Mouse (Mus musculus) embryo, embryonic 10.5 days (tissue): ENCODE data around the gene Gfm1.

ENCODE experiments used
- DNase-seq: peaks from one replicate; pipeline ENCODE4 v3.0.0-alpha.2; 2015; ENCODE audit warnings: low spot score

Gfm1 gene

DNA sequence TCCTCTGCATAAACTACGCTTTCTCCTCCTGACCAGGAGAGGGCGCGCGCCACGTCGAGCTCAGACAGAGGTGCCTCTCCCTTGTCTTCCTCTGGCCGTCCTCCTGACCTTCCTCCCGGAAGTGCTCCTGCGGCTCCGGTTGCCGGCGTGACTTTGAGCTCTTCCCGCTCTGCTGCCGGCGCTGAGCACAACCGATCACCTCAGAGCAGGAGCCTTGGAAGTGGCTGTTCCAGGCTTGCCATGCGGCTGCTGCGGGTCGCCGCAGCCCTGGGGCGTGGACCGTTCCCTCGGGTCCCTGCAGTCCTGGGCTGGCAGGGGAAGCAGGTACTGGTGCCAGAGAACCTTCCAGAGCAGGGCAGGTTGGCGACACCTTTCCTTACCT lies at the start of gene Gfm1:
Gene Gfm1, plus strand, starts transcription at position 98 of the 382 bp plus-strand sequence.
- peak; percentile 90 for DNase-seq

DNA sequence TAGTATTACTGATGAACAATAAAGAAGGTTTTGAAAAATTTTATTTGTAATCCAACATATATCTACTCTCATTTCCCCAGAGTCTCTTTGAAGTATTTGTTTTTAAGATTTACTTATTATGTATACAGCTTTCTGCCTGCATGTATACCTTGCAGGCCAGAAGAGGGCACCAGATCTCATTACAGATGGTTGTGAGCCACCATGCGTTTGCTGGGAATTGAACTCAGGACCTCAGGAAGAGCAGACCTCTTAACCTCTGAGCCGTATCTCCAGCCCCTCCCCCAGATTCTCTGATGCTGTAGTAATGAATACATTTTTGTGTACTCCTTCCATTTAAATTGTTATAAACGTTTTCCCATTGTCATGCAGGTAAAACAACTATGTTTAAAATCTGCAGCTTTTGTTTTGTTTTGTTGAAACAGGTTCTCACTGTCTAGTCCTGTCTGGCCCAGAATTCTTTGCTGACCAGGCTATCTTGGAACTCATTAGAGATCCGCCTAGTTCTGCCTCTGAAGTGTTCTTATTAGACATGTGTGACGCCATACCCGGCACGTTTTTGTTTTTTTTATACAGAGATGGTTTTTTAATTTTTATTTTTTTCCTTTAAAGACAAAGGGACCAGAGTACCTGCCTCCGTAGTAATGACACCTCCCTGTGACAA lies 428 bp upstream of the Gfm1 start:
- no peak for DNase-seq

DNA sequence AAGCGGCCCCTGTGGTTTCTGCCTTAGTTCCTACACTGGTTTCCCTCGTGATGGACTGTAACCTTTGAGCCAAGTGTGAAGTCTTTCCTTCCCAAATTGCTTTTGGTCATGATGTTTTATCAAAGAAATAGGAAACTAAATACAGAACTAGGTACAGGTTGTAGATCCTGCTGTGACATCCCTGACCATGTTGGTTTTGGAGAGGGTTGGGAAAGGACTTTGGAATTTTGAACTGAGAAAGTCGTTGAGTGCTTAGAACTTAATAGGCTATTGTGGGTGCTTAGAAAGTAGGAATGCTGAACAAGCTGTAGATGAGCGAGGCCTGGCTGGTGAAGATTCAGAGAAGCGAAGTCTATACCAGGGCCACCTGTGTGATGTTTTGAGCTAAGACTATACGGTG lies 4.1 kb downstream of the Gfm1 start:
- no peak for DNase-seq

DNA sequence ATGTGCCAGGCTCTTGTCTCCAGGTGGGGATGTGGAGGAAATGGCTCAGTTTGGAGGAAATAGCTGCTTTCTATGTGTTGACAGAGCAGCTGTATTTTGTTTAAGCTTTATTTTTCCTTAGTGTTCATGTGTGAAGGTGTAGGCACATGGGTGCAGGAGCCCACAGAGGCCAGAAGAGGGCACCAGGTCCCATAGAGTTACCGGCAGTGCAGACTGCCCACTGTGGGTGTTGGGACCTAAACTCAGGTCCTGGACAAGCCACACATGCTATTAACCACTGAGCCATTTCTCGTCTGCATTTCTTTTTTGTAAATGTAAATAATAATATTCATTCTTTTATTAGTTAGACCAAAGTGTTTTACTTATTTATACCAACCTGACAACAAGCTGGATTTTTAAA lies 17.2 kb downstream of the Gfm1 start:
- no peak for DNase-seq

DNA sequence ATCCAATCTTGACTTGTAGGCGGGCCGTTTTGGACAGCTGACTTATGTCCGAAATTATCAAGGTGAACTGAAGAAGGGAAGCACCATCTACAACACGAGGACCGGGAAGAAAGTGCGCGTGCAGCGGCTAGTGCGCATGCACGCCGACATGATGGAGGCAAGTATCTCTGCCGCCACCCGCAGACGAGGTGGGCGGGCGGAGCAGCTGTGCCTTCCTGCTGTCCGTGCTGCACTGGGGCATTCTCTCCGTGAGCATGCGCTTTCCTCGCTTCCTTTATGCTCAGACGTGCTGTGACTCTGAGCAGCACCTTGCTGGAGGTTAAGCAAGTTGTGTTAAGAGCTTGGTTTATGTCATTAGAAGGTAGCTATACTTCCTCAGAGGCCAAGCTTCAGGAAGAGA lies 19.8 kb downstream of the Gfm1 start:
- DNase-seq, result no peak

DNA sequence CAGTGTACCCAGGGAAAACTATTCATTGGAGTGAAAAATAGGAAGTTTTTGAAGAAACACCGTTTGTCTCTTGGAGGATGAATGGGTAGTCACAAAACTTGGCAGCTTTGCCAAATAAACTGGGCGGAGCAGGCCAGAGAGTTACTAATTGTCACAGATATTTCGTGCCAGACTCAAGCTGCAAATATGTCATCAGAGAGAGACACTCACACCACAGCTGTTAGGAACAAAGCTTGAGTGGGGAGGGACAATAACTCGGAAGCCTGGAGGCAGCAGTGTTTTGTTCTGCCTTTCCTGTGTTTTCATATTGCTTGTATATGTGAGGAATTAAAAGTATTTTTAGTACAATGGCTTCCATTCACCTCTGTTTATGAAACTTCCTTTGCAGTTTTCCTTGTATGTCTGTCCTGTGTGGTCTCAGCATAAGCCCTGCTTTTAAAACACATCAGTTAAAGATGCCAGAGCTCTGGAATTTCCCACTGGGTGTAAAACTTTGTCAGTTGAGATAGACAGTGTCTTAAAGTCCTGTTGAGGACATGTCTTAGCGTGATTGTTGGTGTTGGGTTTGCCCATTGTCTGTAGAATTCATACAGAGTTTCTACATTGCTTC lies 20.8 kb downstream of the Gfm1 start:
- DNase-seq, result no peak

DNA sequence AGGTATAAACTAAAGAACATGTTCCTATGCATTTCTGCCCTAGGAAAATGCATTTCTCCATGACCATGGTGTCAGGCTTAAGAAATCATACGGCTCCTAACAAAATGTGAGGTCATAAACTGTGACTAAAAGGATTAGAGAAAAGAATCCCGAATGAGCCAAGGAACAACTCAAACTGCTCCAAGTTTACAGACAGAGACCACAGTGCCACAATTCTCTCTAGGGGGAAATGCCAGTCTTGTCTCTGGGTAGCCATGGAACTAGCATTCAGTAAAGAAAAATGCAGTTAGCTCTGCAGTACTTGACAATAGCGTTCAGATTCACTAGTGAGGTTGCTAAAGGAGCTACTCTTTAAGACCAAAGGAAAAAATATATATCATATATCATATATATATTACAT lies 30.0 kb downstream of the Gfm1 start:
- DNase-seq, result no peak

DNA sequence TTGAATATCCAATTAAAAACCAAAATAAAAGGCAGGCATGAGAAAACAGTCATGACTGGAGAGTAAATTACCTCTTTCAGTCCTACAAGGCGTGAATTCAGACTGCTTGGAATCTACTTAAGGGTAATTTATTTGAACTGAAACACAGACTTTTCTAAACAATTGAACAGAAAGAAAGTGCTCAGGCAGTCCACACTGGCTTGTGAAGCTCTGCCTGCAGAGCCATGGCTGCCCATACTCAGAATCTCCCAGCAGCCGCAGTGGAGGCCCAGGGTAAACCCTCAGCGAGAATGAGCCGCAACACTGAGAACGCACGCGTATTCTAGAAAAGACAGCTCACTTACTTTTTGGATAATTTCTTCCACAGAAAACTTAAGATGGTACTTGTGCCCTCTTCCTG lies 32.1 kb downstream of the Gfm1 start:
- DNase-seq, result no peak

DNA sequence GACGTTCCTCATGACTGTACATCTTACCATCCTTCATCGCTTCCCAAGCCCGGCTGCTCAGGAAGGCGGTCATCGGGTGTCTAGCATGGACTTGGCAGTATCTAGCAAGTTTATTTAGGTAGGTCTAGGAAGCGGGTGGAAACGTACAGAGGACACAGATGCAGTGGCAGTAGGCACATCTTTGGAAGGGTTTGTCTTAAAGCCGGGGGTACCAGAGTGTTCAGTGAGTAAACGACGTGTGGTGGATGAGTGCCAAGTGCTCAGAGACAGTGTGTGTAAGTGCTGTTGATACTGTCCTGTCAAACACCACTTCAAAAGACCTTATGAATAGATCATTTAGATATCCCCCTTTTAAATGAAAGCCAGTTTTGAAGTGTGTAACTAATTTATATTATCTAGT lies 32.7 kb downstream of the Gfm1 start:
- DNase-seq, result peak; percentile 18

DNA sequence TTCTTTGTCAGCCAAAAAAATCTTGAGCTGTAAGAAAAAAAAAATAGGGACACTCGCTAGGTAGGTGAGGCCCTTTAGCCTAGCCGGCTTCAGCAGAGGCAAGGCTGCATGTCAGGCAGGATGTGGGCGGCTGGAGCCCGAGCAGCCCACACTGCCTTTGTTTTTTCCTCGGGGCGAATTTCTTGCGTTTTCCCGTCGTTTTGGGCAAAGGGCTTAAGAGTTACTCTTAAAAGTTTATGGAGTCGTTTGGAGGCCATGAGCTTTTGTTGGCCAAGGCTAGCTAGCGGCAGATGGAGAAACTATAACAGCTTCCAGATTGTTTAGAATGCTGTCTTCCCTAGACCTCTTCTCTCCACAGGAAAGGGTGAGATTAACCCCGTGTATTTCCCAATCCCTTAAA lies 33.1 kb downstream of the Gfm1 start:
- DNase-seq, result peak; percentile 46

DNA sequence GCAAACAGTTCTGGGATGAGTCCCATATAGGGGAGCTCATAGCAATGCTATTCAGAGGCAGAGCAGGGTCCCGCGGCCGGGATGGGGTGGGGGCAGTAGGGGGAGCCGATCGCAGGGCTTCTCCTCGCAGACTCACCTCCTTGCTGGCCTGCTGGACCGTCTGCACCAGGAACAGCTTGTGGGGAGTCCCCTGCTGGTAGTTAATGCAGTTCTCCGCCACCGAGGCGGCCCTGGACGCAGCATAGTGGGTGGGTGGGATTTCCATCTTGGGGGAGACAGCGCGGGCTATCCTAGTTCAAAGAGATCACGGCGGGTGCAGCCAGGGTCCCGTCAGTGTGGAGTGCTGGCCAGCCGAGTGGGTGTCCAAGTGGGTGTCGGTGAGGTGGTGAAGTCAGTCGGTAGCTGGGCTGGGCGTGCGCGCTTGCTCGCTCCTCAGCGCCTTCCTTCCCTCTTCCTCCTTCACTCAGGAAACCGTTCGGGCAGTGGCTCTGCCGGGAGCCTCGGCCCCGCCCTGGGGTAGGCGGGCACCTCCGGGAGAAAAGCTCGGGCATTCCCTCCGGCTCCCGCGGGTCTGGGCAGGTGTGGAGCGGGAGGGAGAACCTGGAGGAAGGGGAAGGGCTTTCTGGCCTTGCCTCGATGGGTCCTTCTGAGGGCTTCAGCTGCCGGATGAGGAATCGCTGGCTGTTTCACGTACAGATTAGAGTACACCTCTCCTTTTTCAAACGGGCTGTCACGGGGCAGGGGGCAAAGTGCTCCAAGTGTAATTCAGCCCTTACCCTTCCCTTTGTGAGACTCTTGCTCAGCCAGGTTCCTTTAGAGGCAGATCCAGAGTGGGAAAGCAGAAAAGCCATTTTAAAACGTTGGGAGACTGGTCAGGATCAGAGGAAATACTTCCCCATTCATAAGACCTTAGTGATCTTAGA lies 33.8 kb downstream of the Gfm1 start, which contains the start of gene Lxn:
Gene Lxn, minus strand, starts transcription at position 477 of the 923 bp plus-strand sequence.
- peak; percentile 71 for DNase-seq

DNA sequence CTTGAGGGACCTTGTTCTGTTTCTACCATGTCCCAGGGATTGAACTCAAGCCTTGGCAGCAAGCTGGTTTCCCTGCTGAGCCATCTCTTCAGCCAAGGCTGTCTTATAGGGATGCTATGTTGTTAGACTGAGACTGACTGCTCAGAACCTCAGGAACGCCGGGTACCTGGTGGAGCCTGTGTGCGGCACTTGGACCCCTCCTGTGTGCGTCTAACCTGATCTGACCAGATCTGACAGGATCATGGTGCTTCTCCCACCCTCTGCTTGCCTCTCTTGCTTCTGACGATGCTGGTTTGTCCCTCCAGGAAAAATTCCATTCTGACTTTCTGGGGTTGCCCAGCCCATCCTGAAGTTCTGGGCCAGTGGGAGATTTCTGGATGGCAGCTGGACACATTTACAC lies 36.7 kb downstream of the Gfm1 start:
- no peak for DNase-seq

DNA sequence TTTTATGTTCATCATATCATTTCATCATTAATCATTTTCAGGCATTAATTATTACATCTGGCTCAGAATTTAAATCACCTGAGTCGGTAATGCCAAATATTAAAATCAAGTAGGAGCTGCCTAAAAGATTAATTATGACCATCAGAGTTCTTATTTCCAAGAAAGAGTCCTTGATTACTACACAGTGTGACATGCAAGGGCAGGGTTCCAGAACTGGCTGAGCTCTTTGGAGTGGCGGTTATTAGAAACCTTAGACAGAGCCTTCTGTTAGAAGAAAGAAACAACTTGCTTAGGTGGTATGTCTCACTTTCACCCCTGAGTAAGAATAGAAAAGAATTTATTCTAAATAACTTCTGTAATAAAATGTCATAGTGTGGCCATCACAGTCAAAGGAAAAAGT lies 37.4 kb downstream of the Gfm1 start:
- no peak for DNase-seq

DNA sequence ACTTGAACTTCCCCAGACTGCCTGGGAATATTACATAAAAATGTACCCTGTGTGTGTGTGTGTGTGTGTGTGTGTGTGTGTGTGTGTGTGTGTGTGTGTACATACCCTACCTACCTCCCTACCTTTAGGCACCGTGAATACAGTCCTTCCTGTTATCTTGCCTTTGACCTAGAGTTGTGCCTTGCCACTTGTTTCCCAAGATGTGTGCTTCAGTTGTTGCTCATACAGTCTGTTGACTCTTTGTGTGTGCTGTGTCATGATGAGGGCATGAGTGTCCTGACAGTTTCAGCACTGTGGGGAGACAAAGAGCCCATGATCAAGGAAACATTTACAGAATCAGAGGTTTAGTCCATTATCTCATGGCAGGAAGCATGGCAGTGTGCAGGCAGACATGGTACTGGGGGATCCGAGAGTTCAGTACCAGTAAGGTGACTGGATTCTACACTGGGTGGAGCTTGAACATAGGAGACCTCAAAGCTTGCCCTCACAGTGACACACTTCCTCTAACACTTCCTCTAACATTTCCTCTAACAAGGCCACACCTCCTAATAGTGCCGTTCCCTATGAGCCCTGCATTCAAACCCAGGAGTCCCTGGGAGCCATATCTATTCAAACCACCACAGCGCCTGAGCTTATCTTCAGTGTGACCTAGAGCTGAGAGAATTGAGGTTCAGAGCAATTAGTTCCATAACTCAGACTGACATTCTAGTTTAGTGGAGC lies 41.7 kb downstream of the Gfm1 start:
- DNase-seq, result no peak

DNA sequence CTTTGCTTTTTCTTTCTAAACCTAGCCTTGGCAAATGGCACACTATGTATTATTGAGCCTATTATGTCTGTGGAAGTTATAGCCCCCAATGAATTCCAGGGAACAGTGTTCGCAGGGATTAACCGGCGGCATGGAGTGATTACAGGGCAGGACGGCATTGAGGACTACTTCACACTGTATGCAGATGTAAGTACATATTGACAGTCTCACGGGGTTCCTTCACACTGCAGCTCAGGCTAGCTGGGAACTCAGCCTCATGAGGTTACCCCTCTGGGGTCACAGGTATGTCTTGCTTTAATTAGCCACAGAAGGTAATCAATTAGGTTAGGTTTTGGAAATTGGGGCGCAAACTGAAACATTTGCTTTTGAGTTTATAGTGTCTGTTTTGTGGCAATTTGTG lies 43.5 kb downstream of the Gfm1 start:
- DNase-seq, result no peak

DNA sequence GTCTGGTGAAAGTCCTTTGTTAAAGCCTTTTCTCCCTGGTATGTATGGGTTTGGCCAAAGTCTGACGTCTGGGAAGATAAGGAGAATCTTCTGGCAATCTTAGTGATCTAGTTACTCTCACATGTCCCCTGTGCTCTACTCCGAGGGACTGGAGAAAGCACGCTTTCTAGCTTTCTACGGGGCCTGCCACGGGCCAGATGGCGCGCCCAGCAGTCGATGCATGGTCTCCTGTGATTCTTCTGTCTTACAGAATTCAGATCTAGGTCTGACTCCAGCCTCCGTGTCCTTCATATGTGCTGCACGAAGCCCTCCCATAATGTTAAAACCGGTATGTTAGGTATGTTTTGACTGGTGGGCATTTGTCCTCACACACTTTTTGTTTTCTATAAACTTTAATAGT lies 49.9 kb downstream of the Gfm1 start:
- no peak for DNase-seq

DNA sequence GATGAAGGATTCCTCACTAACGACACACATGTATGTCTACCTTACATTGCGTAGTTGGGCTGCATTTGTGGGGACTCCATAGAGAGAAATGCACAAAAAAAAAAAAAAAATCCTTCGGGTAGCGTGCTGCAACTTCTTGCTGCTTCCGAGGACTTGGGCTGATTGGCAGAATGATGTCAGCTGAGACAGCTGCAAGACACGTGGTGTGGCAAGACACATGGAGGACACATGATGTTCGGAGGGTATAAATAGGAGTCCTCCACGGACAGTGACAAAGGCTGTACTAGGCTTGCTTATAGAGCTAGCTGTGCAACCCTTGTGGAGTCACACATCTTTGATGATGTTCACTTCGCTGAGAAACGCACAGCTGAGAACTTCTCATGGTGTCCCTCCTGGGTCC lies 52.5 kb downstream of the Gfm1 start:
- no peak for DNase-seq

DNA sequence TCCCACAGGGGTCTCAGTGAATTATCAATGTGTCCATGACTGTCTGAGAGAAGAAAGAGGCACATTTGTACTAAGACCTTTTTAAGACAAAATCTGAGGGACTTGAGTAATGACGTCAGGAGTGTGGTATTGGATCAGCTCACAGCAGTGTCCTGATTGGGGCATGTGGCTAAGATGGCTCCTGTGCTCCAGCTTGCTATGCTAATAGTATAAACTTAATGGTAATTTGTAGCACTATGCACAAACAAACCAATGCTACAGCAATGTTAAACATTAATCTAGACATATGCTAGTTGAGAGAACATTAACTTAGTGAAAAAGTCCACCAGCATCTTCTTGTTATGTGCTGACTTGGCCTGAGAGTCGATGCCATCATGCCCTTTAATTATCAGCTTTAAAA lies 55.3 kb downstream of the Gfm1 start:
- no peak for DNase-seq

DNA sequence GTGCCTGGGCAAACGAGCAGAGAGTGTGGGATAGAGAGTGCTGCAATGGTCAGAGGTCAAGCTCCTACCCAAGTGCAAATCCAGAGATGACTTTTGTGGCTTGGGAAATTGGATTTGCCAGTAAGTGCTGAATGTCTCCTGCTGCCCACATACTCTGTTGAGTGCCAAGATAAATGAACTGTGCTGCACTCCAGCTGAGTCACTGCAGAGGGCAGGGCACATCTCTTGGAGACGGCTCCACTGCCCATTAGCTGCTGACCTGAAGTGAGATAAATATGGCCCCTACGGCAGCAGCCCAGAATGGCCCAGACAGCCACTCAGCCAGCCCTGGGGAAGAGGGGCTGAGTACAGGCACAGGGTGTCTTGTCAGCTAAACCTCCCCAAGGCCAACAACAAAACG lies 60.3 kb downstream of the Gfm1 start:
- DNase-seq, result no peak

DNA sequence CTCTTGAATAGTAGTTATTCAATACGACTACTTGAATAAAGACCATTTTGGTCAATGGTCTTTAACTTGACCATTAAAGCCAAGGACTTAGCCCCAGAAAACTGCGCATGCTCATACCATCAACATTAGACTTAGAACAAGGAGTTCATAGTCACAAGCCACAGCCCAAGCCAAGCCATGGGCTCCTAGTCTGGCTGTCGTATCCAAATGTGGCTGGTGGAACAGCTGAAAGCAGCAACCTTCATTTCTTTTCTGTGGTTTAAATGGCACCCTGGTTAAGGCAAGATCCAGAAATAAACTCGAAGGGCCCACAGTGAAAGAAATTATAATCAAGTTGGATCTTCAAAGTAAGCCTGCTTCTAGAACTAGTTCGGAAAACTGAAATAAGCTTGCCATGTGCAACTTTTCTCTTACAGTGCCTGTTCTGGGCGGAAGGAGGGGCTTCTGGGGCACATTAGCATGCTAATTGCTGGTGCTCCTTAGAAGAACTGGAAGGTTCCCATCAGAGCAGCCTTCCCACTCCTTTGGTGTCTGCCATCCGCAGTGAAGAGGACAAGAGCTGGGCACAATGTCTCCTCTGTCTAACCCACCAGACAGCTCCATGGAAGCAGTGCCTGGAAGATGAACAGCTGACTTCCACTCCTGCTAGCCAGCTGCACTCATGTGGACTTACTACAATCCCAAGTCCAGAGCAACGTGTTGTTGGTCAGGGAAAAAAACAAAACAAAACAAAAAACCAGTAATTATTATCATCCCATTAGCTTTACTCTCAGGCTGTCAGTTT lies 62.4 kb downstream of the Gfm1 start:
- DNase-seq, result no peak

DNA sequence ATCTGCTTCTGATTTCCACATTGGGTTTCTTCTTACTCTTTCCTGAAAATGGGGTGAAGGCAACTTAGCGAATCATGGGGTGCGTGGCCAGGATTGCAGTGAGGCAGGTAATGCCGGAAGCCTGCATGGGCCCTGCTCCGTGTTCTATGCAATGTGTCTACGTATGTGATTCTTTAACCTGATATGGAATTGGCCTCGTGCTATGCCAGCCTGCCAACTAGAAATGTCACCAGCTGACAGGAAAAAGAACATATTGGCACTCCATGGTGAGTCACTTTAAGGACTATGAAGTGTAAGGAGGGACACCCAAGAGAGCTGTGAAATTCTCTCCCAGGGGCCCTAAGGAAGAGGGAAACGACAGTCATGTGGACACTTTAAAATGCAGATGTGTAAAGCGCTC lies 63.2 kb downstream of the Gfm1 start:
- no peak for DNase-seq

DNA sequence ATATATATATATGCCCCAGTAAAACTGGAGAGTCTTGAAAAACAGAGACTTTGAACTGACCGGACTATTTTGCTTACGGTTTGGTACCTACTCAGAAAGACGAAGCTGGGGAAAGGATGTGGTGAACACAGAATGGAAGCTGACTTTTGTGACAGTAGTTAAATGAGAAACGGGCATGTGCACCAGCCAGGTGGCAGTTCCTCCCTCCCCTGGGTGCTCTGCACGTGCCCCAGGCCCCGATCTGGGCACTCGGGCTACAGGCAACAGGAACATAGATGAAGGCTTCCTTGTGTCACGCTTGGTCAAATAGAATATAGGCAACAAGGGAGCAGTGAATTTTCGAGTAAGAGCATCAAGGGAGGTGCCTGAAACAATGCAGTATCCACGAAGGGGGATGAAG lies 66.4 kb downstream of the Gfm1 start:
- DNase-seq, result no peak
